Comparison of ENCODE assay signal across 15 mouse cellular contexts in genomic region chr4:87954421-87955083, GRCm38 (mm10).
DNase-seq lines count a peak whose midpoint lies in the region; ATAC-seq lines count a peak whose summit lies in the region.
"Had no signal": no experiment of that assay in that cellular context is flagged by ENCODE, and none has a peak within 500 bp of the region (broad histone marks: within the 10 kb centered on the region; RNA-seq: fewer than 3 reads in every experiment).

No protein-coding gene starts in this region.

- H3K9me3 ChIP-seq in hindbrain, embryonic 12.5 days (replicated peaks) = no peaks in the 10 kb centered on the region
- no peaks in the 10 kb centered on the region for H3K9me3 ChIP-seq in hindbrain, embryonic 10.5 days
- no peaks in the 10 kb centered on the region for H3K9me3 ChIP-seq in hindbrain, embryonic 16.5 days (ENCODE audit: control insufficient read depth, low read length)
- H3K9me3 ChIP-seq: heart, embryonic 12.5 days; limb, embryonic 12.5 days; stomach, embryonic 15.5 days had no signal

- H3K9ac ChIP-seq in hindbrain, embryonic 12.5 days = no peak overlapping the region
- H3K9ac ChIP-seq in hindbrain, embryonic 16.5 days (ENCODE audit: low read depth, low read length) = no peak overlapping the region
- H3K9ac ChIP-seq: heart, embryonic 12.5 days; limb, embryonic 12.5 days; stomach, embryonic 15.5 days had no signal

- 77% methylated on average over 7 of the region's 7 CpGs for WGBS in hindbrain, embryonic 12.5 days
- WGBS in hindbrain, embryonic 10.5 days = 81% methylated on average over 7 of the region's 7 CpGs
- WGBS in hindbrain, embryonic 16.5 days = 63% methylated on average over 7 of the region's 7 CpGs

- H3K27ac ChIP-seq in hindbrain, embryonic 12.5 days = no peak overlapping the region
- no peak overlapping the region for H3K27ac ChIP-seq in hindbrain, embryonic 10.5 days
- H3K27ac ChIP-seq in hindbrain, embryonic 16.5 days (ENCODE audit: low read depth, low read length) = no peak overlapping the region
- H3K27ac ChIP-seq: gastrocnemius, adult 2 months; kidney, postnatal 0 days; limb, embryonic 12.5 days; stomach, embryonic 15.5 days had no signal

- H3K27me3 ChIP-seq in hindbrain, embryonic 12.5 days = no peaks in the 10 kb centered on the region
- H3K27me3 ChIP-seq in hindbrain, embryonic 10.5 days (ENCODE audit: insufficient read depth, poor library complexity, severe bottlenecking) = no peaks in the 10 kb centered on the region
- no peaks in the 10 kb centered on the region for H3K27me3 ChIP-seq in hindbrain, embryonic 16.5 days (replicated peaks; ENCODE audit: control insufficient read depth, insufficient read depth, low read length)
- H3K27me3 ChIP-seq: heart, embryonic 12.5 days; limb, embryonic 12.5 days; stomach, embryonic 15.5 days had no signal

- H3K4me1 ChIP-seq in hindbrain, embryonic 12.5 days = peaks cover 8% of the 10 kb centered on the region
- H3K4me1 ChIP-seq in hindbrain, embryonic 10.5 days (replicated peaks) = 0 out of 2 replicates have a peak, but pooled peaks cover 8% of the 10 kb centered on the region
- peaks cover 9% of the 10 kb centered on the region for H3K4me1 ChIP-seq in hindbrain, embryonic 16.5 days (ENCODE audit: control insufficient read depth, insufficient read depth, low read depth, low read length)
- H3K4me1 ChIP-seq: stomach, embryonic 15.5 days had no signal

- DNase-seq in hindbrain, embryonic 10.5 days (ENCODE audit: low spot score) = no peak
- DNase-seq in ovary, postnatal 36 days (ENCODE audit: low spot score) = peak; percentile 21
- no peak for DNase-seq in ovary, postnatal 14 days (ENCODE audit: low spot score)
- DNase-seq in testis, postnatal 10 days (ENCODE audit: low spot score) = no peak
- DNase-seq: cerebellum, adult 18-20 months; gastrocnemius, adult 2 months; lung, adult 2 months; retina, postnatal 1 day had no signal

- H3K4me2 ChIP-seq in hindbrain, embryonic 12.5 days (replicated peaks) = no peak overlapping the region
- no peak overlapping the region for H3K4me2 ChIP-seq in hindbrain, embryonic 16.5 days (ENCODE audit: low read length)
- H3K4me2 ChIP-seq: heart, embryonic 12.5 days; limb, embryonic 12.5 days; stomach, embryonic 15.5 days had no signal

- H3K4me3 ChIP-seq in hindbrain, embryonic 12.5 days = no peak overlapping the region
- no peak overlapping the region for H3K4me3 ChIP-seq in hindbrain, embryonic 10.5 days
- no peak overlapping the region for H3K4me3 ChIP-seq in hindbrain, embryonic 16.5 days (ENCODE audit: low read length)
- H3K4me3 ChIP-seq: gastrocnemius, adult 2 months; heart, embryonic 12.5 days; limb, embryonic 12.5 days; stomach, embryonic 15.5 days had no signal

- H3K36me3 ChIP-seq in hindbrain, embryonic 12.5 days = no peaks in the 10 kb centered on the region
- H3K36me3 ChIP-seq in hindbrain, embryonic 10.5 days = no peaks in the 10 kb centered on the region
- no peaks in the 10 kb centered on the region for H3K36me3 ChIP-seq in hindbrain, embryonic 16.5 days (ENCODE audit: control insufficient read depth, insufficient read depth, low read length)
- H3K36me3 ChIP-seq: heart, embryonic 12.5 days; limb, embryonic 12.5 days; stomach, embryonic 15.5 days had no signal

- 0 out of 2 replicates have a peak, but pooled peaks have one; percentile 43 for ATAC-seq in hindbrain, embryonic 12.5 days (ENCODE audit: low FRiP score)
- ATAC-seq in hindbrain, embryonic 16.5 days = peak; percentile 53
- no peak for ATAC-seq in megakaryocyte, adult 5-6 weeks (ENCODE audit: poor library complexity, severe bottlenecking)
